Mouse (Mus musculus) urinary bladder, postnatal 4 days (tissue): Measurements from ENCODE around the gene Ppfibp1.

ENCODE experiments used
- DNase-seq, 2 experiments: peaks; one replicate each; pipeline ENCODE4 v3.0.0; 2021 to 2022; ENCODE audit warnings: low spot score in 2 of 2

Ppfibp1 gene

DNA sequence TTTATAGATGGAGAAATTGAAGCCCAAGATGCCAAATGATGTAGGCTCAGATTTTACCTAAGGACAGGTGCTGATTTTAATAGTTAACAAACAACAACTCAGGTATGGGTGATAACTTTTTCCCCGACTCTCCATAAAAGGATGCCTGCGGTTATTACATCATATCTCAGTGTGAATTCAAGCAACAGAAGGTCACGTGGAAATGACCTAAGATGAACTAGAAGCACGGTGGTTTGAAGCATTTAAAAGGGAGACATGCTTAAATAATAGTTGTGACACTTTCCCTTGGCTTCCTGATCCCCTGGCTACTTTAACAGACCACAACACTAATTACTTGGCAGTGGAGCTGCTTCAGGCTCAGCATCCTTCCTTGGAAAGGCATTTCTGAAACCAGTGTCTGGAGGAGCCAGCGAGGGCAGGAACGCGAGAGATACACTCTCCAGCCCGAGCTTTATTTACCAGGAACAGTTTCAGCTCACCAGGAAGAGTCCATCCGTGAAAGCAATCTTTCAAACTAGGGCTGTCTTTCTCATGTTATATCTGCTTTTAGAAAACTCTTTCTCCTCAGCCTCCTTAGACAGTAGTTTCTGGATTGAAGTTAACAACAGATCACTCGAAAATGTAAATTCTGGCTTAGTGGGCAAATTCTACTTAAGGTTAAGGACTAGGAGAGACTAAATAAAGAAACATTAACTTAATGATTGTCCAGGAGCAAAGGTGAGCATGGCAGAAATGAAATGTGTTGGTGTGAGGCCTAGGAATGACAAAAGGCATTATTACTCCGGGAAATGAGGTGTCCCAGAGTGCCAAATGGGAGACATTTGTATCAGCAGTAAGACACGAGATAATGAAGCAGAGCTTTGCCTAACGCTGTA is 6.2 kb upstream of the Ppfibp1 start:
- DNase-seq, result no peak

DNA sequence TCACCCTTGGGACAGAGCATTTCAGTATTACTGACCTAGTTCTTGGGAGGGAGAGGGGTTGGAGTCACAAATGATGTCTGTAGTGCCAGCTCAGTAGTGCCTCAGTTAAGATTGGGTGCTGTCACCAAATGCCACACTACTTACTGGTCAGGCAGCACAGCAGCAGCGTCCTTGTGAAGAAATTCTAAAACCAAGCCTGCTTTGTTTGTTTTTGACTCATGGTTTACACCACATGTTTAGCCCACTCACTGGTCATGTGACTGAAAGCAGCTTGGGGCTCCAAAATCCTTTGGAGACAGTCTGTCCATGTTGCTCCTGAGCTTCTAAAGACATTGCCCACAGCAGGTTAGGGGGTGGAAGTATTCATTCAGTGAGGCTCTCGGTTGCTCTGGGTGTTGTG is 4.9 kb upstream of the Ppfibp1 start:
- no peak for DNase-seq

DNA sequence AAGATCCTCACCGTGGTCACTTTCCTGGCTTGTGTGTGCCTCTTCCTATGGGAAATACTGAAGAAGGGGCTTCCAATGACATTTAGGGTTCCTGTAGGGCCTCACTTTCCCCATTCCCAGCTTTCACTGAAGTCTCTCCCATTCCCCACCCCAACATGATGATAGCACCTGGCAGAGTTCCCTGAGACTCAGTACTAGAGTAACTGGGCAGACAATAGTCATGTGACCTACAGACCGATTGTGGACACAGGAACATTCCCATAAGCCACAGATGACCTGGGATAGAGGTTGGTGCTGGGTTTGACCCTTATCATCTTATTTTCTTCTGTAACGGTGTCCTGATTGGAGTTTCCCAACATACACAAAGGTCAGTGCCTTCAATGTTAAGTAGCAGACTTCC is 4.1 kb upstream of the Ppfibp1 start:
- no peak for DNase-seq

DNA sequence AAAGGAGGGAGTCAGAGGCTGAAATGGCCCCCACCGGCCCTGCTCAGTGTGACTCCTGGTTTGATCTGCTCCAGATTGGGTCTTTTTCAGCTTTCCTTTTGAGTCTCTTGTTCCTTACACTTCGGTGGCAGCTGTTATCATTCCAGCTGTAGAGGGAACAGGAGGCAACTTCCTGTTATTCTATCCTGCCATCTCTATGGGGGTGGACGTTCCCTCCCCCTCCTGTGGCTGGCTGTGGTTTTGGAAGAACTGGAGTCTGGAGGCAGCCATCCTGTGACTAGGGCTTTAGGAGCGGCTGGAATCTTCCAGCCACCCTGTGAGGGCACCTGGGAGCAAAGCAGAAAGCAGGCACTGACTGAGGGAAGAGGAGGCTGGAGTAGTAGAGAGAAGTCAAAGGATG is 3.4 kb upstream of the Ppfibp1 start:
- DNase-seq, result no peak

DNA sequence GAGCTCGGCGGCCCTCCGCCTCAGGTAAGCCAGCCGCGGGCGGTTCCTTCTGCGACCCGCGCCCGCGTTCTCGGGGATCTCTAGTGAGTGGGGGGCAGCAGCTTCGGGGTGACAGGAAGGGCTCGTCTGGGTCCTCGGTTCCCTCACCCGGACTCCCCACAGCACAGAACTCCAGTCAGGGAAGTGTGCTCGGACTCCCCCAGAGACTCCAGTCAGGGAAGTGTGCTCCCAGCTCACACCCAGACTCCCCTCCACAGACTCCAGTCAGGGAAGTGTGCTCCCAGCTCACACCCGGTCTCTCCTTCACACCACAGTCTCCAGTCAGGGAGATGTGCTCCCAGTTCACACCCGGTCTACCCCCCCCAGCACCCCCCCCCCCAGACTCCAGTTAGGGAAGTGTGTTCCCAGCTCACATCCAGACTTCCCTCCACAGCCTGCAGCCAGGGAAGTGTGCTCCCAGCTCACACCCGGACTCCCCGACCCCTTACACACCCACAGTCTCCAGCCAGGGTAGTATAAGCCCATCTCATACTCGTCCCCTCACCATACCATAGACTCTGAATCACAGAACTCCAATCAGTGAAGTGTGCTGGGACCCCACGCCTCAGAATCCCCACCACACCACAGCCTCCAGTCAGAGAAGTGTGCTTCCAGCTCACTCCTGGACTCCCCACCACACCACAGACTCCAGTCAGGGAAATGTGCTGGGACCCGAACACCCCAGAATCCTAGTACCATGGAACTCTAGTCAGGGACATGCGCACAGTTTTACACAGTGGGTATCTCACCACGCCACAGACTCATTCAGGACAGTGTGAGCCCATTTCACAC is 588 bp downstream of the Ppfibp1 start:
- no peak for DNase-seq

DNA sequence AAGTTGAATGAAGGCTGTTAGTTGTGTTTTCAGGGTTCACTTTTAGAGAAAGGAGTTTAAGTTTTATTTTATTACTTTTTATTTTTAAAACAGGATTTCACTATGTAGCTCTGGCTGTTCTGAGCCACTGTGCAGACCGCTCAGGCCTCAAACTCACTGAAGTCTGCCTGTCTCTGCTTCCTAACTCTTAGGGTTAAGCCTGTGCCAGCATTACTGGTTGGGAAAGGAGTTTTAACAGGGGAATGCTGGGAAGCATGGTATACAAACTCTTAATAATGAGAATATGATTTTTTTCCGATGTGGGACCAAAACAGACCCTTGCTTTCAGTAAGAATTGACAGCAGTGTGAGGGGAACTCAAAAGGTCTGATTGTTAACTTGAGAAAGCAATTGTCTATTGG is 1.9 kb downstream of the Ppfibp1 start:
- DNase-seq, result no peak

DNA sequence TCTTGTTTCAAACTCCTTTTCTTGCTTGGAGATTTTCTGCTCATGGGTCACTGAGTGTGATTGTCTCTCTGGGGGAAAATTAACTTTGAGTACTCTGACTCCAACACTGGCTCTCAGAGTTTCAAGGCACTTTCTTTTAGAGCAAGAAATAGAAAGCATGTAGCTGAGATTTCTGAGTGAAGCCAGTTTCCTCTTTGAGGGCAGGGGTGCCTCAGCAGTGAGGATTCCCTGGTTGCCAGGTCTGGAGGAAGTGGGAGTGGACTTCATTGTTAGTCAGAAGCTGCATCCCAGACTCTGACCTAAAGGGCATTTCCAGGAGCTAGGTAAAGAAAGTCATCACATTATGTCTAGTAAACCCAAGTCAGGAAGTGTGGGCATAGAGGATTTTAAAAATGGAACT is 2.3 kb downstream of the Ppfibp1 start:
- DNase-seq, result no peak

DNA sequence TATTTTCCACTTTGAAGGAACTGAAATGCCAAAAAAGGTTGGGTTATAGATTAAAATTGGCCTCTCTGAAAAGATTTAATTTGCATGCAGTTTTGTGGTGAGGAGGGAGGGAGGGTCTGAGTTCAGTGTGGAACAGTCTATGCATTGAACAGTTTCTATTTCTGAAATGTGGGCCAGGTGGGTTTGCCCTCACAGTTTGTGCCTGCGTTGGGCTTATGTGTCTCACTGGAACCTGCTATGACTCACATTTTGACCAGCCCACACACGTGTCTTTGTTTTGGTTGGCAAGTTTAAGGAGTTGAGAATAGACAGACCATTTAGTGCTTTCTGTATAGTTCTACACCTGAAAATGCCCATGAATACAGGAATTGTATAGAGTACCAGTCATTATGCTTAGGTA is 5.6 kb downstream of the Ppfibp1 start:
- DNase-seq, result no peak

DNA sequence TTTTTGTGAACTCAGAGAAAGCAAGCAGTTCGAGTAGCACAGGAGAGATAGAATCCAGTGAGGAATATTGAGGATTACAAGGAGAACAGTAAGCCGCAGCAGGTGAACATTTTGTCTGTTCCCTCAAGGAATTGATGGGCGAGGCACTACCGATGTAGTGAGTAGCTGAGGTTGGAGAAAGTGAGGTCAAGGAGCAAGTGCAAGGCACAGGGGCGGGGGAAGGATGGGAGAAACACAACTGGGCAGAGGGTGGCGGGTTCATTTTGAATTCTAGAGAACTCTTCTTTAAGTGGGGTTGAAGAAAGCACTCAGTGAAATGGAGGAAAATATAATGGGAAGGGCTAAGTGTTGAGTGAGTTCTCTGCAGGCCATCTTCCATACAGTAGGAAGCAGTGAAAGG is 10.4 kb downstream of the Ppfibp1 start:
- no peak for DNase-seq

DNA sequence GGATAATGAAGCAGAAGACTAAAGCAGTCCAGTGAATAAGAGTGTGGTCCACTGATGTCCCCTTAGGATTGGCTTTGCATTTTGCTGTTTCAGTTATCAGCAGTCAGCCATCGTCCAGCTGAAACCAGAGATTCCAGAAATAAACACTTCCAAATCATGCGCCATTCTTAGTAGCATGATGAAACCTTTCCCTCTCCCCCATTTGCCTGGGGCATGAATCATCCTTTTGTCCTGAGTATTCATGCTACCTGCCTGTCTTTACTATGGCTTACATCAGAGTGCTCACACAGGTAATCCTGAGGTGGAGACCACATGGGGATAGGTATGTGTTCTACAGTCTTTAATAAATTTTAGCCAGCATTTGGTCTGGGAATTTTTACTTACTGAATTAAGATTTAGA is 11.4 kb downstream of the Ppfibp1 start:
- DNase-seq, result no peak

DNA sequence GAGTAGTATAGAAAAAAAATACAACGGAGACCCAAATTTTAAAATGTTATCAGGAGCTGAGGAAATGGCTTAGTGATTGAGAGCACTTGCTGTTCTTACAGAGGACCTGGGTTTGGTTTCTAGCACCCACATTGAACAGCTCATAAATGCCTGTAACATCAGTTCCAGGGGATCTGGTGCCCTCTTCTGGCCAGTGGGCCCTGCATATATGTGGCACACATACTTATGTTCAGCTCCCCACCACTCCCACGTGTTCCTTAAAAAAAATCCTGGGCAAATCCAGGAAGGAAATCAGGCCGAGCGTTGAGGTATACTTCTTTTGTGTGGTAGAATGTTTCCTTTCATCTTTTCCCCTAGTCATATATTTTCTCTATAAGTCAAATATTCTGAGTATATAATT is 13.6 kb downstream of the Ppfibp1 start:
- no peak for DNase-seq

DNA sequence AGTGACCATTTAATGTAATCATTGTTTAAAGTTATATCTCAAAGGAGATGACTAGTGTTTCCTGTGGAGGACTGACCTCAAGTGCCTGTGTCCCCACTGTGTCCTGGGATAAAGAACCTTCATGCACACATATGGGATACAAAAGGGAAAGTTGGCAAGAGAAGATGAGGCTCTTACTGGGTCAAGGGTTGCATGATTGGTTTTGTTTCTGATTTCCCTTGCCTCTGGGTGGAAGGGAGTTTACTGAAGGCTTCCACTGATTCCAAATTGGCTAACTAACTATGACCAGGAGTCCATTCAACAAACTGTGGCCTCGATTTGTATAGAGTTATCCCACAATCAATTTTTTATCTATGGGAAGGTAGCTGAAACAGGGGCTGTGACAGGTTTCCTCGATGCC is 15.3 kb downstream of the Ppfibp1 start:
- no peak for DNase-seq

DNA sequence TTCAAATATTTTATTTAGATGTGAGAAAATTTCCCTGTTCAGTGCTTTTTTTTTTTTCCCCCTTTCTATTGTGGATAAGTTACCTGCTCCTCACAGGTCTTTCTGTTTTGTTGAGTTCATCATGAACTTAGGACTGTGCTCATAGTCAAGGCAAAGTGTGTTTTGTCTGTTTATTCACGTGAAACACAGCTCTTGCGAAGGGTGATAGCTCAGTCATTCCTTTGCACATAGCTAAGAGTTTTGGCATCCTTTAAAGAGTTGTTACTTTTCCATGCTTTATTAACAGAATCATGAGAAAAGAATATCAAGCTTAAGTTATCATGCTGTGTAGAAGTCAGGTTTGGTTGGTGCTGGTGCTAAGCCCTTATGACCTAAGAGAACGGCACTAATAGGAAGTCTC is 16.4 kb downstream of the Ppfibp1 start:
- DNase-seq, result no peak

DNA sequence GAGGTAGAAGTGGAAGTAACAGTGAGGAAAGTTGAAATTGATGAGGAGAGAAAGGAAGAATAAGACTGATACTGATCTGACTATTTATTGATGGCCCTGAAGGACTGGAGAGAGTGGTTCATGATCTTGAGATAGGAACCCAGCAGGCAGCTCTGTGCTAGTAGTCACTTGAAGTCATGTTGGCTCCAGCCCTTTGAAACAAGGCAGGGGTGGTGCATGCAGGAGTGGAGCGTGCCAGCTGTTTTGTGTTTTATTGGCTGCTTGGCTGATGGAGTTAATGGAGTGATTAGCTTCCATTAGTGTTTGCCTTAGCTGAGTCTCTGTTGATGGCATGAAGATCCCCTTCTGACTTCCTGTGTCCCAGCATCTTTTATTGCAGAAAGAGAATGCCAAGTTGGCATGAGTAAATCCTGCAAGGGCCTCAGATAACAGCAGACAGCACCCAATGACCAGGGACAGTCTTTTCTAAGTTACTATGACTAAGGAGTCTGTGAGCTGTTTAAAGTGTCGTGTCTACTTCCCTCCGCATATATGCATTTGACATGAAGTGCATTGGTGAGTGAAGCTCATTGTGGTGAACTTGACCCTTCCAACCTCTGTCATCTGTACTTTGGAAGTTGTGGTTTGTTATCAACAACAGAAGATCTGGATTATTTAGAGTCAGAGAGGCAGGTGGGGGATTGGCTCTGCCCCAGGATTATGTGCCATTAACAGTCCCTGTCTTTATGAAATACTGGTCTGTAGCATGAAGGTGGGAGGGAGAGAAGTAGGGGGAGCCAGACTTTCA is 17.9 kb downstream of the Ppfibp1 start:
- DNase-seq, result no peak

DNA sequence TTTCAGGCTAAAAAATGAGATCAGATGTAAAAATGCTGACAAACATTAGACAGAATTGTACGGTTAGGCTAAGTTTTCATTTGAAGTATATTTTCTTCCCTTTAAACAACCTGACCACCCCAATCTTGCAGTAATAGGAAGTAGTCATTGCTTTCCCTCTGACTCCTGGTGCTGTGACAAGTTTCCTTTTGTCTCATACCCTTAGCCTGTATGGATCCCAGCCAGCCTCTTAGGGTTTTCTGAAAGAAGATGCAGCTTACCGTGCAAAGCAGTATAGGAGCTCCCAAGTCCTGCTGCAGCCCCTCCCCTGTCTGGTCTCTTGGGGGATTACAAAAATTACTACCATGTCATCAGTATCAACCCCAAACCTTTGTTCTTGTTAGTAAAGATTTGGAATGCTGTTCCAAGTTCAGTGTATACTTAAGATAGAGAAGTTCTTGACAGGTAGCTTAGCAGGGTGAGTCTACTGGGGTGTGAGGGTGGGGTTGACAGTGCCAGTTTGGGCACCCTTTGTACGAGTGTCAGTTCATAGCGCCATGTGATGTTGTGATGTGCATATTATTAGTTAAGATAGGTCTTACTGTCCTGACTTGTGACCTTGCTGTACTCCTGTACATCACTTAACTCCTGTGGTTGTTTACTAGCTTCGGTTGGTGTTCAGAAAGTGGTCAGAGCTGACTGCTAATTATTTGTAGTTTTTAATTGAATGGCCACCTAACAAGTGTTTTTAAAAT is 18.9 kb downstream of the Ppfibp1 start:
- DNase-seq, result no peak

DNA sequence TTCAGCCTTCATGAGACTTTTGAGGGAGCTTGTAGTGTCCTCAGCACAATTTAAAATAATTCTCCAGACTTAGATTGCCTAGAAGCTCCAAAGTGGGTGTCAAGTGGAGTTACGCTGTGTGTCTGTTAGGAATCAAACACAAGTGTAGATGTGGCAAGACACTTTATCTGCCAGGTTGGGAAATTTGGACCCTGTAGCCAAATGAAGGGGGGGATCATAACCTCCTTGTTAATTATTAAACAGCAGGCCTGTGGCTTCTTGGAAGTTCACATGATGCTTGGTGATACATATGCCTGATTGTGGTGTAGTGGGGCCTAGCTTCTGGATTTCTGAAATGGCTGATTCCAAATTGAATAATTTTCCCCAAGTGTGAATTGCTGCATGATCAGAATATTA is 19.5 kb downstream of the Ppfibp1 start:
- DNase-seq, result no peak

DNA sequence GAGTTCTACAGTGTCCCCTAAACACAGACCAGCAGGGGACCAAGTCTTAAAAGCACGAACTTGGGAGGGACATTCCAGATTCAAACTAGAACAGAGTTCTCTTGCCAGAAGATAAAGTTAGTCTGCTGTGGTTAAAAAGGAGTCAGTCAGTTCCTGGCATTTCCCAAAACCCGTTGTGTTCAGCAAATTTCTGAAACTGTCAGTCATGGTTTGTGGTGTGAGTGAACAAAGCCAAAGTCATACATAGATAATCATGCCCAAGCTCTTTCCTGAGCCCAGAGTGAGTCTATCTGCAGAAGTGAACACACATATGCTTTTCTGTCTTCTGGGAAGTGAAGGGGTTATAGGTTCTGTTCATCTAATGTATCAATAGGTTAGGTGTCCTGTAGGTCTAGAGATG is 20.5 kb downstream of the Ppfibp1 start:
- DNase-seq, result no peak

DNA sequence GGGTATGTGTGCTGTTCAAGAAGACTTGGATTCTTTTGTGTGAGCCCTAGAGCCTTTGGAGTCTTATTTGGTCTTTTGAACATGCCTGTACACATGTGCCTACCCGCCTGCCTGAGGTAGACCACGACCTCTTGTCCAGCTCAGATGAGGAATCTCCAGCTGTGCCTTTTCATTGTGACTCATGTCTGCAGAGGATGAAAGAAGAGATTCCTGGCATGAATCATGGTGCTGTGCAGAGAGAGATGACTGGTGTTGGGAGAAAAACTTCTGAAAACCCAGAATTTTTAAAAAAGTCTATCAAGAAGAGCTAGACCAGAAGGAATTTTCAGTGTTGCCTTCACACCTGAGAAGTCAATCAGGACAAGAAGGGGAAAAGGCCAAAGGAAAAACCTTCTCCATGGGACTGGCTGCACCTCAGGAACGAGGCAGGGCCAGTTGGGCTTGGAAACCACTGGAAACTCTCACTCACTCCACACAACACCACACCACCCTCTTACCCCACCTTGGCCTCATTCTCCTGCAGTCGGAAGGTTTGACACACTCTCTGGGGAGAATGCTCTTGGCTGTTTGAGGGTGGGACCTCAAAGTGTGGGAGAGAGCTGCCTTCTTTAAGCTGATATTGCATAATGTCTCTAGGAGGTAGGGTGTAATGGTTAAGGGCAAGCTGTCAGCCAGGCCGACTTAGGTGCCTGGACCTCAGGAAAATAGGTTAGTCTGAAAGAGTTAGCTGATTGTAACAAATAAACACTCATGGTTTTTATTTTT is 21.6 kb downstream of the Ppfibp1 start:
- DNase-seq, result no peak

DNA sequence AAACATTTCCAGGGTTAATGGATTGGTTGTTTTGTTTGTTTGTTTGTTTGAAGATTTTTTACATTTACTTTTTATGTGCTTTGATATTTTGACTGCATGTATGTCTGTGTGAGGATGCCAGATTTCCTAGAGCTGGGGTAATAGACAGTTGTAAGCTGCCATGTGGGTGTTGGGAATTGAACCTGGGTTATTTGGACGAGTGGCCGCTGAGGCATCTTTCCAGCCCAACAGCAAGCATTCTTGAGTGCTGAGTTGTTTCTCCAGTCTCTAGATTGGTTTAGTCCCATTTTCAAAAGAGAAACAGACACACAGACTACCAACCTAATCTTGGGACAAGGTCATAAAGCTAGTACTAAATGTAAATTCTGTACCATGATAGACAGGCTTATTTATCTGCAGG is 22.5 kb downstream of the Ppfibp1 start:
- no peak for DNase-seq

DNA sequence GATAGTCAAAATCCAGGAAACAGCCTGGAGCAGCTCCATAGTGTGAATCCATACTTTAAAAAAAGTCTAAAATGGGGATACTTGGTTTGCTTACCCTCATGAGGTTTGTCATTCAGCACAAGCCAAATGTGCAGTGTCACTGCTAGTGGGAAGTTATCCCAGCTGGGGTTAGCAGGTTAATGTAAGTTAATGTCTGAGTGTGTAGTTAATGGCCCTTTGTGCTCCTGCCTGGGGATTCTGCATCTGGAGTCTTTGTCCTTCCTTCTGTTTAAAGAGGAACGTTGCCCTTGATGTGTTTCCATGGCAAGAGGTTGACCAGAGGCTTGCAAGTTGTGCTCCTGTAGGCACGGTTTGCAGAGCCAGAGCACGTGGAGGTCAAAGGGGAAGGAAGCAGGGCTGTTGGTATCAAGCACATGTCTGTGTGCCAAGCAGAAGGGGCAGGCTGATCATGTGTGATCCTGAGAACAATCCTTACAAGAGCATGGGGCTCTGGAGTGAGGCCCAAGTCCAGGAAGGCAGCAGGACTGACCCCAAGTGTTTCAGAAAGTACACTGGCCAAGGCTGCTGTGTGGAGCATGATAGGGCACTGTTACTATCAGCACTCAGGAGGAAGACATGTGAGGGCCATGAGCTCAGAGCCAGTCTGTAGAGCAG is 24.7 kb downstream of the Ppfibp1 start:
- DNase-seq, result no peak
